Mouse (Mus musculus) forelimb bud, embryonic 11.5 days (tissue): ENCODE data around the gene Lifr.
A peak's percentile ranks its signal among the peaks of the same experiment; 100 is the strongest.

ENCODE experiments used
- DNase-seq: peaks from one replicate; pipeline ENCODE4 v3.0.0-alpha.2; 2012; ENCODE audit warnings: low read depth, low spot score

Gene Lifr

DNA sequence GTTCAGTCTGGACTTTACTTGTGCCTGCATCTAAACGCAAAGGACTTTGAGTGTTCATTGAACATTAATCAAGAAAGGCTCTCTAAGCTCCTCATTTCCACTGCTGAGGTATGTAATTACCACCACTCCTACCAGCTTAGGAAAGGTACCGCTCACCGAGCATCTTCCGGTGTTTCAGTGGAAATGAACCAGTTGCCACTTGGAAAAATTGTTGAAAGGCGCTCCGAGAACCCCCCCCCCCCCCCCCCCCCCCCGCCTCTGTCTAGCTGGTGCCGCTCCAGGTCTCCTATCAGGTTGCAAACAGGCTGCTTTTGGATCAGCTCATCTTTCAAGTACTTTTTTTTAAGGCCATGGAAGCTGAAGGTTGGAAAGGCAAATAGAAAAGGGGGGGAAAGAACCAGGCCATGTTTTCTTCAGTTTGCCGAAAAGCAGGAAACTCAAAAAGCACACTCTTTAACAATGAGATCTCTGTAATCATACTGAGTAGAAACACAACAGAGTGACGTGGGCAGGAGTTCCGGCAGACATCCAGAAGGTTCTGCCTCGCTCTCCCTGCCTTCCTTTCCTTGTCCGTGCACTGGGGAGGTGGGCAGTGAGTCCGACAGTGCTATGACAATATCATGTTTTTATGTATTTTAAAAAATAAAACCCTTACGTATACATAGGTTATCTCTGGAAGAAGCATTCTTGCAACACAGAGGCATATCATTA lies 9.3 kb upstream of the Lifr start:
- DNase-seq: no peak

GRCm38 (mm10) chr15:7081795-7082194 lies 8.6 kb upstream of the Lifr start:
- DNase-seq: no peak

- DNase-seq: no peak
These were observed 7.5 kb upstream of the Lifr start for GRCm38 (mm10) chr15:7082901-7083300.

- no peak for DNase-seq
These were observed 5.5 kb upstream of the Lifr start for GRCm38 (mm10) chr15:7084780-7085497.

DNA sequence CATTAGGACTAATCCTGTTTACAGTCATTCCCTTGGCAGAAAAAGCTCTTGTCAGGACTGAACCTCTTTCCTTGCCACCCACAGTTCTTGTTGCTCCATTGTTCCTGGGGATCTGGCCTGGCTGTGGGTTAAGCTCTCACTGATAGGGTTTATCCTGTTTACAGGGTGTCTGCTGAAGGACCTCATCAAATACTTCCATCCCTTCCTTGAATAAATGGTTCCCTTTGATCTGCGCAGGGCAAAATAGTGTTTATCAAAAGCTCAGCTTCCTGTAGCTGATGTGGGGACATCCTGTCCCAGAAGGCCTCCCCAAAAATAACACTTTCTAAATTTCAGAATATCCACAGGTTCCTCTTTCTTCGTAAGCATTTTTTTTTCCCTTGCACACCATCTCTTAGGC lies 1.7 kb upstream of the Lifr start:
- no peak for DNase-seq

GRCm38 (mm10) chr15:7092321-7092720 lies 1.9 kb downstream of the Lifr start:
- DNase-seq: no peak

DNA sequence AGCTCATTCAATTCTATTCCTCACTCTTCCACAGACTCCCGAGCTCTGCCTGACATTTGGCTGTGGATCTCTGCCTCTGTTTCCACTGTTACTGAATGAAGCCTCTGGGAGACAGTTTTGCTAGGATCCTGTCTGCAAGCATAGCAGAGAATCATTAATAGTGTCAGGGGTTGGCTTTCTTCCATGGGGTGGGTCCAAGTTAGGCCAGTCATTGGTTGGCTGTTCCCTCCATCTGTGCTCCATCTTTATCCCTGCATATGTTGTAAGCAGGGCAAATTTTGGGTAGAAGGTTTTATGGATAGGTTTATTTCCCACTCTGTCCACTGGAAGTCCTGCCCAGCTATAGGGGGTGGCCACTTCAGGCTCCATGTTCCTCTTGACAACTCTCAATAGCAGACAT lies 9.0 kb downstream of the Lifr start:
- DNase-seq: no peak

GRCm38 (mm10) chr15:7100226-7100625 lies 9.8 kb downstream of the Lifr start:
- no peak for DNase-seq

DNA sequence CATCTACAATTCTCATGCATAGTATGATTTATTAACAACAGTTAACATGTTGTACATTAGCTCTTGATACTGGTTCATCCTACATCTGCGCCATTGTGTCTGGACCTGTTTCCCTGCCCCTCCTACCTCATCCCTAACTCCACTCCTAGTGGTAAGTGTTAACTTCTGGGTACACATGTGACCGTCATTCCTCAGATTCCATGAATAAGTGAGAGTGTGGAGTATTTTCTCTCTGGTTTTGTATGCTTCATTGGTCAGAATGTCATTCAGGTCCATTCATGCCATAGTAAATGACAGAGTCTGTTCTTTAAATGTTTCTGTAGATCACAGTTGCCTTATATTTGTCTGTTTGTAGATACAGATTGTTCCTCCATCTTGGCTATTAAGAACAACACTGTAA lies 12.6 kb downstream of the Lifr start:
- DNase-seq: no peak

DNA sequence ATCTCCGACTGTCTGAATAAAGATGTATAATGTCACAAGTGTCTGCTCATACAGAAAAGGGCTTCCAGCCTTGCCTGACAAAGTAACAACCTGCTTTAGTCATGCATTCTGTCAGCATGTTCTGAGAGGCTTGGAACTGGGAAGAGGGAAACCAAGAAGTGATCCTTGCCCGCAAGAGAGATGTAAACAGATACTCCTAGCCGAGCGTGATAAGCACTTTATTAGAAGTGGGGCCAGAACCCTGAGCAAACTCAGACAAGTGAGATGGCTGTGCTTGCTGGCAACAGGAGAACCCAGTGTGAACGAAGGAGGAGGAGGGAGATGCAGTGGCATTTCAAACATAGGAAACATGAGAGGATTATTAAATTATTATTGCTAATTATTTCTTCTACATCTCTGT lies 14.8 kb downstream of the Lifr start:
- no peak for DNase-seq

DNA sequence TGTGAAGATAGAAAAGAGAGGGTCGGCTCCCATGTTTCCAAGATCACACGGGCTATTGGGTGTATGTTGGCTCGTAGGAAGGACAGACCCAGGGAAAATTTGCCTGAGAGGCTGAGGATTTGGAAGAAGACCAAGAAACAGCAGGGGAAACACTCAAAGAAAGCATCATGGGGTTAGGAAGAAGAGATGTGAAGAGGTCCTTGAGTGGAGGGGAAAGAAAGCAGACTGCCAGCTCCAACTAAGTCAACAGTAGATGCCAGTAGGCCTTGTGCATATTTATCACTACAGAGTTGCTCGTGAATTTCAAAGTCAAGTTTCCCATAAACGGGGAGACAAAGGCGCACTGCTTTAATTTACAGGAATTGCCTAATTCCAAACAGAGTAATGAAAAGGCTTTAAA lies 17.7 kb downstream of the Lifr start:
- no peak for DNase-seq

DNA sequence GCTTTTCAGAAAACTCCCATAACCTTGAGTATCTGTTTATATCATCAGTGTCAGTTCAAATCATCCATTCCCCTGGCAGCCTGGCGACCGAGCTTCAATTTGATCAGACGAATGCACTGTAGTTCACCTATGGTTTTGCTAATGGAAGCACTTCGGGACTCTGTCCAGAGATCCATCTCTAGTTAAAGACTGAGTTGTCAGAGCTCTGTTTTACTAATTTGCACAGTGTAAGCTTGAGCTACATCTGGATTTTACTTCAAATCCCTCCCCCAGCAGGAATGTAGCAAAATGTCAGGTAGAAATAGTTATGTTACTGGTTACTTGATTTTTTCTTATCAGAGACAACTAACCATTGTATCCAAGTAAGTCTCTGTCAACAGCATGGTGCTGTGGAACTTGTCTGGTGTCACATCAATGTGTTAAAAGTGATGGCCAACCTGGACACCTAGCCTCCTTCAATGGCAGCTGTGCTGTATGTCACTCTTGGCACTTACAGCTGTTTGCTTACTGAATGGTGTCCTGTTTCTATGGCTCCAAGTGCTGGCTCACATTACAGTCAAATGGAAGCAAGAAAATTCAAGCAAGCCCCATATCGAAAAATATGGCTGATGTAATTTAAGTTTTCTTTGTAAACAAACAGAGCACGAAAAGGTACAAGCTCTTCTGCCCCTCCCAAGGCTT lies 22.0 kb downstream of the Lifr start:
- DNase-seq: peak; percentile 30

DNA sequence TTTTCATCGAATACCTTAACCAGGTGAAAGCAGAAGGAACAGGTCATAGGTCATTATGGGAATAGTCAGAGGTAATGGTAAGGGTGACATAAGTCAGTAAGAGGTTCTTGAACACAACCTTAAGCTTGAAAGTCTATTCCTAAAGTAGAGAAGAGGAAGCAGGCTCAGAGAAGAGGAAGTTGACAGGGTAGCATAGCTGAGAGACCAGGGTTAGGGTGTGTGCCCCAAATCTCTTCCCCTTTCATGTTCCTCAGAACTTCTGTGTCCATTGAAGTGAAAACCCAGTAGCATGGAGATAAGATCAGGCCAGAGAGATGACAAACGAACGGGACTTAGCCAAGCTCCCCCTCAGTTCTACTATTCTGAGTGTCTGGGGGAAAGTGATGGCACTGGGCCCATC lies 23.5 kb downstream of the Lifr start:
- DNase-seq: no peak

- DNase-seq: no peak
These were observed 25.1 kb downstream of the Lifr start for GRCm38 (mm10) chr15:7115326-7116003.

DNA sequence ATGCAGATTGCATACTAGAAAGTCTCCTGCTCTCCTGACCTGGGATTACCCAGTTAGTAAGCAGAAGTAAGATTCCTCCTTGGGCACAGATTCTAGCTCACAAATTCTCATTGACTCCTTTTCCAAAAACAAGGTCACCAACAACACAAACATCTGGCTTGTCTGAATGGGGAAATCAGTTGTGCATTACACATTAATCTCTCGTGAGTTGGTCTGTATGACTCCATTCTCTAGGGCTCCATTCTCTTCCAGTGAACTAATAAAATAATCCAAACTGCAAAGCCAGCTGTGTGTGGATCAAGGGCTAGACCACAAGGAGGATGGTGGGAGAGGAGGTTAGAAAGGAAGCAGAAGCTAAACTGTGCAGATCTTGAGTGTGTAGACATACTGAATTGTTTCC lies 25.8 kb downstream of the Lifr start:
- DNase-seq: no peak

- no peak for DNase-seq
These were observed 26.3 kb downstream of the Lifr start for GRCm38 (mm10) chr15:7116699-7117098.

DNA sequence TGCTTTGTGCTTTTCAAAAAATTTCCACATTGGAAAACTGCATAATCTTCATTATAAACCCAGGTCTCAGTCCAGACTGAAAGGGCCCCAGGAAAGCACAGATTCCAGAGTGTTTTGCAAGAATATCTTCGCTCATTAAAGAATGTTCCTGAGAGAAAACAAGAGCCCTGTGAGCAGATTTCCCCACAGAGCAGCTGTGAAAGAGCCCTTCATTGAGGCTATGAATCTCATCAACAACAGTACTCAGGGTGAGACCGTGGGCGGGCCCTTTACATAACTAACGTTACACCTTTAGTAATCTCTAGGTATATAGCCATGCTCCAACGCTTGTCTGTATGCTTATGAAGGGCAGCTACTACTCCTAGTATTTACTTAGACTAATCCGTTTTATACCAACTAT lies 27.5 kb downstream of the Lifr start:
- DNase-seq: no peak

DNA sequence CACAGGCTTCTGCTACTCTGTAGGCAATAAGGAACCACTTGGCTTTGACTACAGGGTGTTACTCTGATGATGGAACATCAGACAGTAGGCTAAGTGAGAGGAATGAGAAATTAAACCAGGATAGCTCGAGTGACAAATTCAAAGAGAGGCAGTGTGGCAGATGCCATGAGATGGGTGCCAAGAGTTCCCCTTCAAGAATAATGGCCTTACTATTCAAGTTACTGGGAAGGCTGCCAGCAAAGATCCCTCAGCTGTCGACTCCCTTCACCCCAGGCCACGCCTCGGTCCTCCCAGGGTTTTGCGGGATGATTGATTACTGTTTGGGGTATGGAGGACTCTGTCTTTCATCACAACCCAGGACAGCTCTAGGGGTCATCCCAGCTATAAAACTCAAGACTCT lies 28.4 kb downstream of the Lifr start:
- DNase-seq: no peak

DNA sequence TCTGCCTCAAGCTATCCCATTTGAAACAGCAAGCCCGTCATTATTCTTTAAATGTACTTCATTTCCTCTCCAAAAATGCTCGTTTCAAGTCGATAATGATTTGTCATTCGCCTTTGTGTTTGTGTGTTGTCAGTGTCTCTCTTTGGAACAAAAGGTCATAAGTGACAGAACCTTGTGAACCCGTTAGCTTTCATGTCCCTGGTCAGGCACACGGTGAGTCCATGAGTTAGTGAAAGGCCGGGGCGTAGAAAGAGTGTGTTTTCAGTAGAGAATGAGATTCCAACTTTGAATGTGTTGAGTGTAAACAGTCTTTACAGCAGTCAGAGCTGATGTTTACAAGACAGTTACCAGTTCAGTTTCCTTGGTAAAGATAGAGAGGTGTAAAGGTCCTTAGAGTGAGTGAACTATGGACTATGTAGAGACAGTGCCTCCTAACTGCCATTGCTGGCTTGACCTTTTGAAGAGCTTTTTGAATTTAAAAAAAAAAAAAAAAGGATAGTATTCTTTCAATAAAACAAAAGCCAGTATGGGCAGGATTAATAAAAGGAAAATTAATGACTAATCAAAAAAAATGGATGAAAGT lies 29.6 kb downstream of the Lifr start:
- DNase-seq: no peak

GRCm38 (mm10) chr15:7123781-7124450 lies 33.5 kb downstream of the Lifr start:
- no peak for DNase-seq

DNA sequence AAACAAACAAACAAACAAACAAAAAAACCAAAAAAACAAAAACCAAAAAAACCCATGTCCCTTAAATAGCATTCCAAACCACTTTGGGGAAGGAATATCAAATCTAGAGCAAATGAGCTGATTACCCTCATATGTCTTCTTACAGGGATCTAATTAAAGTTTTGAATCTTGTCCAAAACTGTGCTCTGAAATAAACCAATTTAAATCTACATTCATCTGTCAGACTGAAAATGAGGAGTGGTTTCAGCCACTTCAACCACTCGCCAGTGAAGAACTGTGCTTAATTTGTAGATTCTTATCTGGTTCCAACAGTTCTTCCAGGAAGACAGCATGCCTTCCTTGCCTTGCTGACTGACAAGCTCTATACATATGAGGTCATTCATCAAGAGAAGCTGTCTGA lies 35.8 kb downstream of the Lifr start:
- no peak for DNase-seq
